Comparison of ENCODE assay signal across 14 mouse cellular contexts in genomic region chr9:31330816-31331215, GRCm38 (mm10).
"Had no signal": no experiment of that assay in that cellular context is flagged by ENCODE, and none has a peak within 500 bp of the region (broad histone marks: within the 10 kb centered on the region; RNA-seq: fewer than 3 reads in every experiment).

No protein-coding gene starts in this region.

- DNase-seq: lung, adult 2 months; lung, postnatal 14 days; lung, postnatal 36 days; thymus, adult 2 months; thymus, postnatal 25 days; thymus, postnatal 4 days had no signal

- H3K27ac ChIP-seq: lung, embryonic 15.5 days; macrophage; midbrain, embryonic 13.5 days; midbrain, embryonic 15.5 days; neural tube, embryonic 12.5 days; stomach, embryonic 15.5 days; stomach, postnatal 0 days had no signal

- H3K4me3 ChIP-seq: lung, embryonic 15.5 days; megakaryocyte, embryonic 14.5 days; midbrain, embryonic 13.5 days; midbrain, embryonic 15.5 days; neural tube, embryonic 12.5 days; stomach, embryonic 15.5 days had no signal
